Mouse (Mus musculus) CD4-positive, CD25-positive, alpha-beta regulatory T cell (primary cell): ENCODE measurements around the gene Foxf2. TPM values are rescaled to one million over a fixed set of nuclear protein-coding genes. Genes with fewer than 3 reads are reported as not detected.

Experiments
- polyA plus RNA-seq: library from polyadenylated mRNA; unstranded; fragments of 100-300 nt; shearing (Covaris generic); gene quantifications from one replicate; pipeline ENCODE4 v1.2.1, GENCODE M21; 2017

Gene Foxf2
- polyA plus RNA-seq, result not detected

GRCm38 (mm10) chr13:31625333-31626101 is at the start of gene Foxf2:
Gene Foxf2, plus strand, starts transcription at chr13:31625816.

Other genes with a start within 250 kb of the Foxf2 start
- gene Foxq1, start 69.7 kb upstream of the Foxf2 start, polyA plus RNA-seq, result not detected
- not detected for gene A530084C06Rik, start 66.5 kb upstream of the Foxf2 start, polyA plus RNA-seq
- gene Foxc1, start 180.8 kb downstream of the Foxf2 start, polyA plus RNA-seq, result 0.06 TPM